Mouse (Mus musculus) heart, adult 8-10 months (tissue): Measurements from ENCODE around the gene Dnase2b. TPM values are rescaled to one million over a fixed set of nuclear protein-coding genes. Genes with fewer than 3 reads are reported as not detected.

ENCODE experiments used
- DNase-seq: peaks from one replicate; pipeline ENCODE4 v3.0.0; 2022; ENCODE audit warnings: low spot score
- total RNA-seq, 4 experiments: library from RNA; stranded (reverse); gene quantifications; 2 replicates each; pipeline ENCODE4 v1.2.4; 2022

Dnase2b gene
- total RNA-seq, 4 experiments from 2014 or later = not detected

GRCm38 (mm10) chr3:146570148-146570782 lies 45.1 kb downstream of the Dnase2b start, which contains the start of gene Uox:
Gene Uox, plus strand, starts transcription at chr3:146570426.
- DNase-seq = no peak

GRCm38 (mm10) chr3:146569594-146569993 lies 45.8 kb downstream of the Dnase2b start:
- no peak for DNase-seq

- peak; percentile 6 for DNase-seq
These were observed 47.4 kb downstream of the Dnase2b start for GRCm38 (mm10) chr3:146567884-146568530.

- DNase-seq = no peak
These were observed 48.0 kb downstream of the Dnase2b start for GRCm38 (mm10) chr3:146567366-146567765.

- DNase-seq = no peak
These were observed 50.4 kb downstream of the Dnase2b start for GRCm38 (mm10) chr3:146565065-146565411.

- DNase-seq = peak; percentile 79
These were observed 50.9 kb downstream of the Dnase2b start for GRCm38 (mm10) chr3:146564268-146565064.

- DNase-seq = no peak
These were observed 52.5 kb downstream of the Dnase2b start for GRCm38 (mm10) chr3:146562936-146563335.

GRCm38 (mm10) chr3:146557507-146557906 lies 57.9 kb downstream of the Dnase2b start:
- DNase-seq = no peak

- DNase-seq = no peak
These were observed 58.8 kb downstream of the Dnase2b start for GRCm38 (mm10) chr3:146556567-146556966.

GRCm38 (mm10) chr3:146554816-146555215 lies 60.6 kb downstream of the Dnase2b start:
- no peak for DNase-seq

- no peak for DNase-seq
These were observed 71.8 kb downstream of the Dnase2b start for GRCm38 (mm10) chr3:146543632-146544031.

GRCm38 (mm10) chr3:146540521-146541273 lies 74.7 kb downstream of the Dnase2b start:
- DNase-seq = no peak

- no peak for DNase-seq
These were observed 80.4 kb downstream of the Dnase2b start for GRCm38 (mm10) chr3:146534986-146535385.

Other genes starting within 250 kb of the Dnase2b start
- 10 to 100 TPM; 13.1 to 17.5 (median 15.3) TPM for gene Ssx2ip, start 211.0 kb downstream of the Dnase2b start, total RNA-seq
- 1 to 10 TPM; 2.7 to 4.1 (median 3.4) TPM for gene Ctbs, start 165.8 kb downstream of the Dnase2b start, total RNA-seq
- gene Spata1, start 115.8 kb downstream of the Dnase2b start, total RNA-seq = 1 to 10 TPM; 3.0 to 3.4 (median 3.2) TPM
- 100 to 1,000 TPM; 252 to 269 (median 261) TPM for gene Gng5, start 115.8 kb downstream of the Dnase2b start, total RNA-seq
- 10 to 100 TPM; 10.7 to 13.2 (median 12.2) TPM for gene Rpf1, start 94.2 kb downstream of the Dnase2b start, total RNA-seq
- gene Uox, start 45.2 kb downstream of the Dnase2b start, total RNA-seq = not detected
- under 1 TPM in 1 of 4 experiments, not detected in 3; 0.16 TPM for gene 4930503B20Rik, start 35.7 kb upstream of the Dnase2b start, total RNA-seq
- gene Samd13, start 70.0 kb upstream of the Dnase2b start, total RNA-seq = 1 to 10 TPM; 2.4 to 3.9 (median 3.2) TPM
- gene Prkacb, start 197.4 kb upstream of the Dnase2b start, total RNA-seq = 10 to 100 TPM; 55.5 to 64.9 (median 61.1) TPM
- gene Ttll7, start 236.8 kb upstream of the Dnase2b start, total RNA-seq = 1 to 10 TPM; 8.9 to 9.9 (median 9.4) TPM